Mouse (Mus musculus): ENCODE data around the gene Ppp1r12c.

- TF ChIP-seq CTCF (IDR thresholded peaks at IDR 0.05; ENCODE audit: low read depth), result no peak
- TF ChIP-seq EP300 (IDR thresholded peaks at IDR 0.05; ENCODE audit: low read depth), result no peak
These were observed 33.7 kb downstream of the Ppp1r12c start for GRCm38 (mm10) chr7:4467801-4468200.
